8 mouse cellular contexts compared by ENCODE assay signal in genomic region chr2:172282071-172282710, GRCm38 (mm10). TPM values are rescaled to one million over a fixed set of nuclear protein-coding genes. Genes with fewer than 3 reads are reported as not detected.
A peak's percentile ranks its signal among the peaks of the same experiment; 100 is the strongest.
DNase-seq lines count a peak whose midpoint lies in the region; ATAC-seq and TF ChIP-seq lines count a peak whose summit lies in the region.
"Had no signal": no experiment of that assay in that cellular context is flagged by ENCODE, and none has a peak within 500 bp of the region (broad histone marks: within the 10 kb centered on the region; RNA-seq: fewer than 3 reads in every experiment).

No protein-coding gene starts in this region.

- no peak for TF ChIP-seq POLR2A in brain, embryonic 14.5 days (IDR thresholded peaks at IDR 0.05; ENCODE audit: borderline replicate concordance, extremely low read depth, insufficient read depth, insufficient read length, poor library complexity, severe bottlenecking)

- H3K9ac ChIP-seq in hindbrain, embryonic 14.5 days, result no peak overlapping the region
- no peak overlapping the region for H3K9ac ChIP-seq in midbrain, postnatal 0 days (replicated peaks; ENCODE audit: low read length, poor library complexity, severe bottlenecking)
- H3K9ac ChIP-seq: liver, embryonic 13.5 days had no signal

- peak; percentile 6 for DNase-seq in ovary, postnatal 14 days (ENCODE audit: low spot score)
- no peak for DNase-seq in ovary, adult 18-20 months (ENCODE audit: low spot score)
- peak; percentile 91 for DNase-seq in brain, embryonic 14.5 days (ENCODE audit: low read depth)
- no peak for DNase-seq in hindbrain, embryonic 14.5 days (ENCODE audit: low spot score)
- peak; percentile 69 for DNase-seq in midbrain, postnatal 0 days (ENCODE audit: low spot score)
- no peak for DNase-seq in thymus, postnatal 14 days
- DNase-seq in heart, adult 18-20 months, result no peak
- DNase-seq: liver, embryonic 13.5 days had no signal

- H3K4me3 ChIP-seq in hindbrain, embryonic 14.5 days (replicated peaks; ENCODE audit: low read length), result no peak overlapping the region
- H3K4me3 ChIP-seq in midbrain, postnatal 0 days (ENCODE audit: low read depth, low read length), result no peak overlapping the region
- H3K4me3 ChIP-seq: liver, embryonic 13.5 days had no signal

- no peak for TF ChIP-seq CTCF in brain, embryonic 14.5 days (IDR thresholded peaks at IDR 0.05; ENCODE audit: borderline replicate concordance, extremely low read depth, insufficient read depth, insufficient read length)
- no peak for TF ChIP-seq CTCF in midbrain, postnatal 0 days (IDR thresholded peaks at IDR 0.05)

- no peaks in the 10 kb centered on the region for H3K9me3 ChIP-seq in hindbrain, embryonic 14.5 days (ENCODE audit: control insufficient read depth, low read length)
- no peaks in the 10 kb centered on the region for H3K9me3 ChIP-seq in midbrain, postnatal 0 days (ENCODE audit: low read length)

- peak; percentile 70; the same call in 1 of the 2 replicates for ATAC-seq in hindbrain, embryonic 14.5 days (ENCODE audit: low FRiP score)
- no peak for ATAC-seq in midbrain, postnatal 0 days (ENCODE audit: low FRiP score)

- H3K4me2 ChIP-seq in hindbrain, embryonic 14.5 days (replicated peaks), result no peak overlapping the region
- no peak overlapping the region for H3K4me2 ChIP-seq in midbrain, postnatal 0 days (ENCODE audit: low read depth, low read length, poor library complexity, severe bottlenecking)
- H3K4me2 ChIP-seq: liver, embryonic 13.5 days had no signal

- no peaks in the 10 kb centered on the region for H3K27me3 ChIP-seq in hindbrain, embryonic 14.5 days (ENCODE audit: control insufficient read depth, insufficient read depth, low read length)
- H3K27me3 ChIP-seq in midbrain, postnatal 0 days (ENCODE audit: insufficient read depth, low read length), result no peaks in the 10 kb centered on the region
- H3K27me3 ChIP-seq: liver, embryonic 13.5 days had no signal

- no peaks in the 10 kb centered on the region for H3K36me3 ChIP-seq in hindbrain, embryonic 14.5 days (replicated peaks; ENCODE audit: control insufficient read depth, insufficient read depth)
- no peaks in the 10 kb centered on the region for H3K36me3 ChIP-seq in midbrain, postnatal 0 days (ENCODE audit: insufficient read depth, low read length)
- H3K36me3 ChIP-seq: liver, embryonic 13.5 days had no signal

- H3K27ac ChIP-seq in hindbrain, embryonic 14.5 days, result peak overlapping the region; percentile 23
- no peak overlapping the region for H3K27ac ChIP-seq in midbrain, postnatal 0 days (ENCODE audit: low read depth, low read length)
- H3K27ac ChIP-seq: liver, embryonic 13.5 days had no signal

- H3K4me1 ChIP-seq in hindbrain, embryonic 14.5 days (replicated peaks; ENCODE audit: control insufficient read depth, insufficient read depth, low read length), result no peaks in the 10 kb centered on the region
- 0 out of 2 replicates have a peak, but pooled peaks cover 2% of the 10 kb centered on the region for H3K4me1 ChIP-seq in midbrain, postnatal 0 days (ENCODE audit: insufficient read depth, low read length)

- 50% methylated on average over 19 of the region's 19 CpGs for WGBS in hindbrain, embryonic 14.5 days
- 31% methylated on average over 19 of the region's 19 CpGs for WGBS in midbrain, postnatal 0 days

RNA-seq across cellular contexts. Expression of gene Mc3r, which starts 33.9 kb away (rescaled TPM):
- polyA plus RNA-seq in brain, embryonic 14.5 days (2012; rRNA removed), result 0.29 and 0.39 TPM in 2 replicates
- polyA plus RNA-seq in hindbrain, embryonic 14.5 days (2014; fragmentation: Nextera tagmentation; extraction: Ambion mirVana), result 0.15 and 0.30 TPM in 2 replicates
- 0.60 and 0.71 TPM in 2 replicates for total RNA-seq in midbrain, postnatal 0 days (2014; rRNA removed)
- polyA plus RNA-seq in midbrain, postnatal 0 days (2015; fragmentation: Nextera tagmentation; extraction: Ambion mirVana), result 0.94 and 1.1 TPM in 2 replicates
- not detected for total RNA-seq in heart, adult 18-20 months (2021)

Comparison
In these comparisons a context has a peak if more than half of its experiments do, and no peak if none do; other contexts are left out.
1. DNase-seq: peak in ovary, postnatal 14 days (single experiment), brain, embryonic 14.5 days (single experiment) and midbrain, postnatal 0 days (single experiment); none in ovary, adult 18-20 months (single experiment), hindbrain, embryonic 14.5 days (single experiment), thymus, postnatal 14 days (single experiment) and heart, adult 18-20 months (0 of 2).